Mouse (Mus musculus): ENCODE results near the gene Phf23.
A peak's percentile ranks its signal among the peaks of the same experiment; 100 is the strongest.

Phf23 gene

GRCm38 (mm10) chr11:69983377-69983776 lies 12.2 kb upstream of the Phf23 start:
- DNase-seq (ENCODE audit: low read depth, low spot score) = no peak
- Histone ChIP-seq H3K36me3 (ENCODE audit: control insufficient read depth, insufficient read depth, low read length, poor library complexity, severe bottlenecking) (peaks cover 10% of the 10 kb centered on the region), H3K27me3 (ENCODE audit: control insufficient read depth, insufficient read depth, low read length, poor library complexity, severe bottlenecking) (no peaks in the 10 kb centered on the region; the same call in 1 of the 2 replicates)

GRCm38 (mm10) chr11:69984431-69984830 lies 11.1 kb upstream of the Phf23 start:
- H3K36me3 ChIP-seq (ENCODE audit: control insufficient read depth, insufficient read depth, low read length, poor library complexity, severe bottlenecking) = peaks cover 13% of the 10 kb centered on the region
- H3K27me3 ChIP-seq (ENCODE audit: control insufficient read depth, insufficient read depth, low read length, poor library complexity, severe bottlenecking) = no peaks in the 10 kb centered on the region; the same call in 1 of the 2 replicates
- DNase-seq (ENCODE audit: low read depth, low spot score) = no peak

- Histone ChIP-seq H3K27me3 (ENCODE audit: control insufficient read depth, insufficient read depth, low read length, poor library complexity, severe bottlenecking) (no peaks in the 10 kb centered on the region; the same call in 1 of the 2 replicates), H3K36me3 (ENCODE audit: control insufficient read depth, insufficient read depth, low read length, poor library complexity, severe bottlenecking) (peaks cover 19% of the 10 kb centered on the region)
- no peak for DNase-seq (ENCODE audit: low read depth, low spot score)
Observed at GRCm38 (mm10) chr11:69989949-69990348, 5.6 kb upstream of the Phf23 start.

- DNase-seq (ENCODE audit: low read depth, low spot score) = peak; percentile 98
- no peaks in the 10 kb centered on the region; the same call in 1 of the 2 replicates for H3K27me3 ChIP-seq (ENCODE audit: control insufficient read depth, insufficient read depth, low read length, poor library complexity, severe bottlenecking)
Observed at GRCm38 (mm10) chr11:69990850-69991691, 4.5 kb upstream of the Phf23 start, which contains the start of gene Gabarap. Gene Gabarap (plus strand): TSS chr11:69991143.

GRCm38 (mm10) chr11:69991711-69992110 lies 3.9 kb upstream of the Phf23 start:
- no peak for DNase-seq (ENCODE audit: low read depth, low spot score)
- no peaks in the 10 kb centered on the region; the same call in 1 of the 2 replicates for H3K27me3 ChIP-seq (ENCODE audit: control insufficient read depth, insufficient read depth, low read length, poor library complexity, severe bottlenecking)
- H3K36me3 ChIP-seq (ENCODE audit: control insufficient read depth, insufficient read depth, low read length, poor library complexity, severe bottlenecking) = peaks cover 15% of the 10 kb centered on the region

More at GRCm38 (mm10) chr11:69990850-69991691, 4.5 kb upstream of the Phf23 start, which contains the start of gene Gabarap:
- peaks cover 18% of the 10 kb centered on the region for H3K36me3 ChIP-seq (ENCODE audit: control insufficient read depth, insufficient read depth, low read length, poor library complexity, severe bottlenecking)

GRCm38 (mm10) chr11:69992396-69992795 lies 3.2 kb upstream of the Phf23 start:
- DNase-seq (ENCODE audit: low read depth, low spot score) = no peak
- Histone ChIP-seq H3K36me3 (ENCODE audit: control insufficient read depth, insufficient read depth, low read length, poor library complexity, severe bottlenecking) (peaks cover 15% of the 10 kb centered on the region), H3K27me3 (ENCODE audit: control insufficient read depth, insufficient read depth, low read length, poor library complexity, severe bottlenecking) (no peaks in the 10 kb centered on the region; the same call in 1 of the 2 replicates)

- Histone ChIP-seq H3K27me3 (ENCODE audit: control insufficient read depth, insufficient read depth, low read length, poor library complexity, severe bottlenecking) (no peaks in the 10 kb centered on the region; the same call in 1 of the 2 replicates), H3K36me3 (ENCODE audit: control insufficient read depth, insufficient read depth, low read length, poor library complexity, severe bottlenecking) (peaks cover 15% of the 10 kb centered on the region)
- DNase-seq (ENCODE audit: low read depth, low spot score) = no peak
Observed at GRCm38 (mm10) chr11:69992932-69993331, 2.6 kb upstream of the Phf23 start.

- DNase-seq (ENCODE audit: low read depth, low spot score) = no peak
- peaks cover 22% of the 10 kb centered on the region for H3K36me3 ChIP-seq (ENCODE audit: control insufficient read depth, insufficient read depth, low read length, poor library complexity, severe bottlenecking)
- no peaks in the 10 kb centered on the region; the same call in 1 of the 2 replicates for H3K27me3 ChIP-seq (ENCODE audit: control insufficient read depth, insufficient read depth, low read length, poor library complexity, severe bottlenecking)
Observed at GRCm38 (mm10) chr11:69994401-69995090, 1.0 kb upstream of the Phf23 start.

GRCm38 (mm10) chr11:69996161-69997061 lies 834 bp downstream of the Phf23 start:
- H3K36me3 ChIP-seq (ENCODE audit: control insufficient read depth, insufficient read depth, low read length, poor library complexity, severe bottlenecking) = peaks cover 18% of the 10 kb centered on the region
- no peaks in the 10 kb centered on the region for H3K27me3 ChIP-seq (ENCODE audit: control insufficient read depth, insufficient read depth, low read length, poor library complexity, severe bottlenecking)
- peak; percentile 74 for DNase-seq (ENCODE audit: low read depth, low spot score)

GRCm38 (mm10) chr11:69997070-69997509 lies 1.5 kb downstream of the Phf23 start:
- H3K27me3 ChIP-seq (ENCODE audit: control insufficient read depth, insufficient read depth, low read length, poor library complexity, severe bottlenecking) = no peaks in the 10 kb centered on the region
- peak; percentile 90 for DNase-seq (ENCODE audit: low read depth, low spot score)
- peaks cover 18% of the 10 kb centered on the region for H3K36me3 ChIP-seq (ENCODE audit: control insufficient read depth, insufficient read depth, low read length, poor library complexity, severe bottlenecking)

- H3K27me3 ChIP-seq (ENCODE audit: control insufficient read depth, insufficient read depth, low read length, poor library complexity, severe bottlenecking) = no peaks in the 10 kb centered on the region
- DNase-seq (ENCODE audit: low read depth, low spot score) = peak; percentile 37
- H3K36me3 ChIP-seq (ENCODE audit: control insufficient read depth, insufficient read depth, low read length, poor library complexity, severe bottlenecking) = peaks cover 15% of the 10 kb centered on the region
Observed at GRCm38 (mm10) chr11:69998567-69999491, 3.3 kb downstream of the Phf23 start.

- H3K27me3 ChIP-seq (ENCODE audit: control insufficient read depth, insufficient read depth, low read length, poor library complexity, severe bottlenecking) = no peaks in the 10 kb centered on the region
- no peak for DNase-seq (ENCODE audit: low read depth, low spot score)
- H3K36me3 ChIP-seq (ENCODE audit: control insufficient read depth, insufficient read depth, low read length, poor library complexity, severe bottlenecking) = peaks cover 11% of the 10 kb centered on the region
Observed at GRCm38 (mm10) chr11:69999666-70000065, 4.1 kb downstream of the Phf23 start.

GRCm38 (mm10) chr11:70000396-70000898 lies 4.9 kb downstream of the Phf23 start, which contains the start of gene Dvl2:
Gene Dvl2 (plus strand): TSS chr11:70000595.
- no peaks in the 10 kb centered on the region for H3K27me3 ChIP-seq (ENCODE audit: control insufficient read depth, insufficient read depth, low read length, poor library complexity, severe bottlenecking)
- DNase-seq (ENCODE audit: low read depth, low spot score) = peak; percentile 98
- H3K36me3 ChIP-seq (ENCODE audit: control insufficient read depth, insufficient read depth, low read length, poor library complexity, severe bottlenecking) = peaks cover 9% of the 10 kb centered on the region

Data from splenic B cell, adult 2 months (primary cell).